Mouse (Mus musculus) kidney, adult 8-10 months (tissue): Measurements from ENCODE around the gene Cd163.

Source experiments
- DNase-seq, 2 experiments: peaks; one replicate each; pipeline ENCODE4 v3.0.0; 2022

Cd163 gene

DNA sequence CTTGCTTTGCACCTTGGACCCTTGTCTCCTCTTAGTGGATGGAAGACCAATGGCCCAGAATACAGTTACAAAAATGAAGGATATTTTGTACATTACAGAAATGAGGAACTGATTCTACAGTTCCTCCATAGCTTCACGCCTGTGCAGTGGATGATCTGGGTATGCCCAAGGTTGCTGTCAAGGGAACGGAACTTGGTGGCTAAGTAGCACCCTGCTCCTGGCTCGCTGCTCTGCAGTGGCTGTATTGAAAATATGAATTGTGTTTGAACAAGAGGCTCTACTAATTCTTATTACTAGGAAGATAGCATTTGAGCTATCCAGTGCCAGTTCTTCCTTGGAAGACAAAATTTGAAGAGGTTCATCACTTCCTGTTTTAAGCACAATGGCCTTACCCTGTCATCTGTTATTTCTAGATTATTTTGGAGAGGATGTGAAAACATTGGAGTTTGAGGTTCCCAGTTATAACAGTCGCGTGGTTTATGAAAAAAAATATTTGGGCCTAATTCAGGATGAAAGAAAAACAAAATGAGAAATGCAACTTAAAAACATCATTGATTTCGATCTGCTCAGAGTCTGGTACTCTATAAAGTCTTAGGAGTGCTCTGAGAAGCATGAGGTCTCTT, 69.2 kb downstream of the Cd163 start:
- no peak for DNase-seq

DNA sequence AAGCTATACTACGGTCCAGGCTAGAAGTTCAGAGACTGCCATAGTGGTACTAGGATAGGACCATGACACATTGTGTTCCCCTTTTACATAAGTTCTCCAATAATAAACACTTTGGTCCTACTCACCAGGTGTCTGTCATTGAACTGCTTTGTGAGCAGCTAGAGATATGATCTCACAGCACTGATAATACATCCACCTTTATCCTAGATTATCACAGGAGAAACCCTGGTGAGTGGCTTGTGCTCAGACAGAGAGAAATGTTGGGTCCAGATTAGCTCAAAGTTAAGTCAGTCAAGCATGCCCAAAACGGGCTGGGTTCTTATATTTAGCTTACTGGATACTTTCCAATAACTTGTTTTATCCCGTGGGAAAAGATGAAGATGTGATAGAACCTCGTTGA, 70.2 kb downstream of the Cd163 start:
- DNase-seq = no peak

DNA sequence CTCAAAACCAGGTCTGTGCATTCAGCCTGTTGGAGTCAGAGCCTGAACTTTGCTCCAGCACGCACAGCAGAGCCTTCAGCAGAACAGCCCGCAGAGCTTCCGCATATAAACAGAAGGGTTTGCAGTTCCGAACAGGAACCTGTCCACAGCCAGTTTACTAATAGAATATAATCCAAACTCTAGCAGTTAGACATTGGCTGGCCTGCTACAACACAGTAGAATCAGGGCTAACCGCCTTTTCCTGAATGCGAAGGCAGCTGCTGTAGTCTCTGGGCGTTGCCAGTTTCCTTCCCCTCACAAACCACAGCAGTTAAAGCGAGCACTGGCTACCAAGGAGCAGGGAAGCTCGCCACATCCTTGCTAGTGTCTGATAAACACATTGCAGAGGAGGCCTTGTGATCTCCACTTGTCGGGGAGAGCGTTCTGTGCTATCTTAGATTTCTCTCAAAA, 71.0 kb downstream of the Cd163 start:
- DNase-seq = peak; percentile 12 to 29

DNA sequence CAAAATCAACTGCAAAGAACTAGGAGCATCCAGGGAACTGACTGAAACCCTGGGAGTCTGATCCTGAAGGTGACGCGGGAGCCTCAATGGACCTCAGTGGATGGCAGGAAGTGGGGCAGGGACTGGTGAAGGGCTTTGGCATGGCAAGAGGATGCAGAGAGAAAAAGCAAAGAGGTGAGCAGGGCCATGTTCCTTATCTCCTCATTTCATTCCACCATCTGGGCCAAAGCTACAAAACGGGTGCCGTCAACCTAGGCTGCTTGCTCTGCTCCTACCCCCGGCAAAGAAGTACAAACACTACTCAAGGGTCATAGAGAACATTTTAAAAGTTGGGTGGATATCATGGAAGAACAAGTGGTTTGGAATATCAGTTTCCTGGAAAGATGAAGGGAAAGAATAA, 71.9 kb downstream of the Cd163 start:
- no peak for DNase-seq

DNA sequence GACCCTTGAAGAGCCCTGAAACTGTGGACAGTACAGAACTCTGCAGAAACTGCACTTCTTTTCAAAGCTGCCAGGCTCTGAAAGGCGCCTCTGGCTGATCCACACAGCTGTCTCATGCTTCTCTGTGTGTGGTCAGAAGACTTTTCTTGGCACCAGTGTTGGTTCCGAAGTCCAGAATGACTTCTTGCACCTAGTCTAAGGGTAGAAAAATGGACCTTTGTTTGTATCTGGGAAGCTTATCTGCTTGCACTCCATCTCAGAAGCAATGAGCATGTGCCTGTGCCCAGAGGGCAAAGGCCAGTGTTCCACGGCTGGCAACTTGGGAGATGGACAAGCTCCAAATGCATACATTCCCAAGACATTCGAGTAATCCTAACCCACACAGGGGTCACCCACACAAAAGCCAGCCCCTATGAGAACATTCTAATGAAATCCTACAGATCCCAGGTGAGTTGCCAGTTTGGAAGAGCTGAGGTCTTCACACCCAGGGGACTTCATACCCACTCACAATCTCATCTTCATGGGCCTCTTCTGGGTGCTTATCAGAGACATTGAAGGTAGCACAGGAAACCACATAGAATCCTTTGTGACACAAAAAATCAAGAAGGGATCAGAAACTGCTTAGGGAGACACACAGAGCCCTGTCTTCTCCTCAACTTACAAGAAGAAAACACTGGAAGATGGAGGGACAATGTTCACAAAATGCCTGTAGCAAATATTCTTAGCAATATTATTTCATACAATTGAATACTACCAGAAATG, 73.2 kb downstream of the Cd163 start:
- DNase-seq = peak; percentile 68 to 72

DNA sequence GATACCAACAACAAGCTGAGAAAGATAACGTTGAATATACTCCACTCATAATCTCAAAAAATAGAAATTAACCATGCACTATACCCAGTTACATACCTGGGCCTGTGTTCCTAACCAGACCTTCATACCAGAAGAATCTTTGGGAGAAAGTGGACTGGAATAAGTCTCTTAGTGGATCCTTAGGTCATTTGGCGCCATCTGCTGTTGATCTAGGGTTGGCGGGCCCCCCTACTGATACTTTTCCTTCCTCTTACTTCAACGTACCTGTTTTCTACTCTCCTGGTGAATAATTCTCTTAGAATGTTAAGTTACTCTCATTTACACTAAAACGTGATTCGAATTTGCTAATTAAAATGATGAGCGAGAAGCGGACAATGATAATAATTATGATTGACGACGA, 74.9 kb downstream of the Cd163 start:
- peak; percentile 47 to 75 for DNase-seq
